Mouse (Mus musculus) testis, adult 2 months (tissue): ENCODE measurements around the gene Ip6k1. TPM values are rescaled to one million over a fixed set of nuclear protein-coding genes. Genes with fewer than 3 reads are reported as not detected.

Source experiments
- H3K27ac ChIP-seq: fragments of 200-500 bp; 2 replicates; pipeline ENCODE4 v1.5.1; 2012; ENCODE audit warnings: low read depth, low read length; ENCODE audit not compliant: control insufficient read depth, insufficient read depth
- H3K27me3 ChIP-seq: fragments of 200-500 bp; 2 replicates; pipeline ENCODE4 v1.6.1; 2012; ENCODE audit warnings: mild to moderate bottlenecking, low read length, moderate library complexity; ENCODE audit not compliant: control insufficient read depth, insufficient read depth
- H3K36me3 ChIP-seq: fragments of 200-500 bp; 2 replicates; pipeline ENCODE4 v1.6.1; 2012; ENCODE audit warnings: mild to moderate bottlenecking, low read length; ENCODE audit not compliant: control insufficient read depth, insufficient read depth
- H3K4me1 ChIP-seq: fragments of 200-500 bp; 2 replicates; pipeline ENCODE4 v1.6.1; 2012; ENCODE audit warnings: low read length; ENCODE audit not compliant: control insufficient read depth, insufficient read depth
- H3K4me3 ChIP-seq: fragments of 200-500 bp; 2 replicates; pipeline ENCODE4 v1.5.1; 2012; ENCODE audit warnings: low read depth, mild to moderate bottlenecking, low read length, moderate library complexity, mixed read lengths; ENCODE audit not compliant: control insufficient read depth
- CTCF ChIP-seq: fragments of 200-500 bp; IDR thresholded peaks from 2 replicates; pipeline ENCODE4 v1.5.1; 2012; ENCODE audit warnings: low read depth, mild to moderate bottlenecking, inconsistent platforms, low read length, moderate library complexity; ENCODE audit not compliant: control insufficient read depth, insufficient read depth, insufficient replicate concordance
- POLR2A ChIP-seq: fragments of 200-500 bp; IDR thresholded peaks from 2 replicates; pipeline ENCODE4 v1.6.1; 2012; ENCODE audit warnings: low read depth, mild to moderate bottlenecking, inconsistent platforms, low read length, moderate library complexity; ENCODE audit not compliant: control insufficient read depth
- polyA plus RNA-seq: library from polyadenylated mRNA; depleted of rRNA; stranded (reverse); fragments of >200 nt; gene quantifications from 2 replicates; pipeline ENCODE4 v1.2.3, GENCODE M21; 2012; rRNA removed

Ip6k1 gene
- polyA plus RNA-seq, 1 experiment, result 247 TPM

GRCm38 (mm10) chr9:108093586-108093985 is 91.3 kb downstream of the Ip6k1 start:
- Histone ChIP-seq H3K36me3 (no peaks in the 10 kb centered on the region), H3K4me1 (peaks cover 17% of the 10 kb centered on the region), H3K27me3 (no peaks in the 10 kb centered on the region), H3K27ac (no peak overlapping the region), H3K4me3 (no peak overlapping the region)
- TF ChIP-seq POLR2A, result no peak
- TF ChIP-seq CTCF, result no peak

GRCm38 (mm10) chr9:108094184-108094941 is 92.1 kb downstream of the Ip6k1 start, which contains the start of gene Apeh:
Apeh (minus strand) TSS chr9:108094606.
- no peaks in the 10 kb centered on the region for H3K36me3 ChIP-seq
- peak within 1 kb of the TSS; percentile 91 for H3K4me3 ChIP-seq
- H3K27ac ChIP-seq, result peak within 1 kb of the TSS; percentile 65
- peaks cover 17% of the 10 kb centered on the region for H3K4me1 ChIP-seq
- H3K27me3 ChIP-seq, result no peaks in the 10 kb centered on the region
- TF ChIP-seq CTCF (no peak), POLR2A (no peak)

GRCm38 (mm10) chr9:108094998-108095411 is 92.7 kb downstream of the Ip6k1 start:
- Histone ChIP-seq H3K27me3 (no peaks in the 10 kb centered on the region), H3K27ac (peak overlapping the region; percentile 65; the same call in 1 of the 2 replicates), H3K36me3 (no peaks in the 10 kb centered on the region), H3K4me3 (peak overlapping the region; percentile 91), H3K4me1 (peaks cover 17% of the 10 kb centered on the region)
- TF ChIP-seq CTCF, result no peak

GRCm38 (mm10) chr9:108095518-108095917 is 93.2 kb downstream of the Ip6k1 start:
- Histone ChIP-seq H3K4me3 (no peak overlapping the region), H3K27ac (no peak overlapping the region), H3K4me1 (peaks cover 17% of the 10 kb centered on the region), H3K27me3 (no peaks in the 10 kb centered on the region), H3K36me3 (no peaks in the 10 kb centered on the region)
- TF ChIP-seq CTCF, result peak; percentile 59; the same call in 1 of the 2 replicates
- TF ChIP-seq POLR2A, result no peak

- TF ChIP-seq CTCF, result no peak
- H3K4me3 ChIP-seq, result no peak overlapping the region
- peaks cover 17% of the 10 kb centered on the region for H3K4me1 ChIP-seq
Measured at GRCm38 (mm10) chr9:108095949-108096712, 93.8 kb downstream of the Ip6k1 start.

More at GRCm38 (mm10) chr9:108095949-108096712, 93.8 kb downstream of the Ip6k1 start:
- Histone ChIP-seq H3K27ac (no peak overlapping the region), H3K27me3 (no peaks in the 10 kb centered on the region), H3K36me3 (no peaks in the 10 kb centered on the region)

Other genes starting within 250 kb of the Ip6k1 start
- gene Rbm5, start 231.5 kb upstream of the Ip6k1 start, polyA plus RNA-seq, result 52.0 and 57.8 TPM in 2 replicates
- 26.8 and 28.1 TPM in 2 replicates for gene Rbm6, start 129.3 kb upstream of the Ip6k1 start, polyA plus RNA-seq
- gene Mon1a, start 114.3 kb upstream of the Ip6k1 start, polyA plus RNA-seq, result 14.1 and 14.9 TPM in 2 replicates
- gene Mst1r, start 95.6 kb upstream of the Ip6k1 start, polyA plus RNA-seq, result 4.3 and 4.6 TPM in 2 replicates
- 360 and 372 TPM in 2 replicates for gene Actl11, start 74.0 kb upstream of the Ip6k1 start, polyA plus RNA-seq
- gene Camkv, start 66.8 kb upstream of the Ip6k1 start, polyA plus RNA-seq, result 6.5 and 6.6 TPM in 2 replicates
- gene Traip, start 52.4 kb upstream of the Ip6k1 start, polyA plus RNA-seq, result 3.4 and 4.1 TPM in 2 replicates
- 2.0 and 3.5 TPM in 2 replicates for gene Uba7, start 27.0 kb upstream of the Ip6k1 start, polyA plus RNA-seq
- gene Gm20661, start 19.4 kb upstream of the Ip6k1 start, polyA plus RNA-seq, result not detected in 2 replicates
- gene Inka1, start 16.6 kb upstream of the Ip6k1 start, polyA plus RNA-seq, result 0.57 and 1.2 TPM in 2 replicates
- 387 and 461 TPM in 2 replicates for gene Cdhr4, start 10.0 kb upstream of the Ip6k1 start, polyA plus RNA-seq
- gene Gm20662, start 6.2 kb upstream of the Ip6k1 start, polyA plus RNA-seq, result 282 and 285 TPM in 2 replicates
- 21.5 and 21.6 TPM in 2 replicates for gene Gmppb, start 46.7 kb downstream of the Ip6k1 start, polyA plus RNA-seq
- gene Amigo3, start 50.7 kb downstream of the Ip6k1 start, polyA plus RNA-seq, result 1.3 and 1.4 TPM in 2 replicates
- 0.59 and 0.90 TPM in 2 replicates for gene Mst1, start 77.9 kb downstream of the Ip6k1 start, polyA plus RNA-seq
- gene Rnf123, start 80.8 kb downstream of the Ip6k1 start, polyA plus RNA-seq, result 82.8 and 86.7 TPM in 2 replicates
- gene Apeh, start 92.1 kb downstream of the Ip6k1 start, polyA plus RNA-seq, result 19.2 and 21.2 TPM in 2 replicates
- 1.2 TPM in 2 replicates for gene Bsn, start 187.9 kb downstream of the Ip6k1 start, polyA plus RNA-seq